15 mouse cellular contexts compared by ENCODE assay signal in genomic region chr5:113881136-113881535, GRCm38 (mm10). TPM values are rescaled to one million over a fixed set of nuclear protein-coding genes. Genes with fewer than 3 reads are reported as not detected.
"Had no signal": no experiment of that assay in that cellular context is flagged by ENCODE, and none has a peak within 500 bp of the region (broad histone marks: within the 10 kb centered on the region; RNA-seq: fewer than 3 reads in every experiment).

No protein-coding gene starts in this region.

- H3K4me3 ChIP-seq: limb, embryonic 15.5 days; liver, embryonic 12.5 days; midbrain, embryonic 10.5 days; myocyte; neural tube, embryonic 12.5 days had no signal

- H3K27me3 ChIP-seq: limb, embryonic 15.5 days; liver, embryonic 12.5 days; neural tube, embryonic 12.5 days had no signal

- H3K9me3 ChIP-seq: limb, embryonic 15.5 days; liver, embryonic 12.5 days; midbrain, embryonic 10.5 days; neural tube, embryonic 12.5 days had no signal

- DNase-seq: kidney, postnatal 36 days; layer of hippocampus, adult 9-11 months; layer of hippocampus, postnatal 36 days; lung, embryonic 14.5 days; lung, postnatal 10 days; lung, postnatal 4 days; midbrain, embryonic 14.5 days; right cerebral cortex, adult 18-20 months; right cerebral cortex, postnatal 25 days; thymus, postnatal 4 days had no signal

- H3K27ac ChIP-seq: limb, embryonic 15.5 days; liver, embryonic 12.5 days; neural tube, embryonic 12.5 days had no signal

RNA-seq across cellular contexts. Expression of gene Selplg, which starts 48.7 kb away (rescaled TPM):
- polyA plus RNA-seq: myocyte had no signal
